Mouse (Mus musculus) Patski (cell line): Measurements from ENCODE around the gene Tubb4a. TPM values are rescaled to one million over a fixed set of nuclear protein-coding genes. Genes with fewer than 3 reads are reported as not detected.
"Not testable (repeated sequence)": the region's sequence is repeated elsewhere in the genome, so short reads cannot be mapped to it uniquely, and the experiment has no call there.

Experiments used
- ATAC-seq: fragments of 100-300 bp; one replicate; pipeline ENCODE4 v1.8.0; 2021
- CTCF ChIA-PET: fragments of 350-600 bp; sonication (Branson Sonifier 250); formaldehyde crosslinking; loops from one replicate; lab custom pipeline; 2022; ENCODE audit warnings: inconsistent platforms; lab: Charles Lee
- POLR2A ChIA-PET: fragments of 350-600 bp; sonication (Branson Sonifier 250); formaldehyde crosslinking; loops from one replicate; lab custom pipeline; 2022; ENCODE audit warnings: antibody characterized with exemption, inconsistent platforms; lab: Charles Lee
- DNase-seq: peaks from one replicate; pipeline ENCODE4 v3.0.0-alpha.2; 2011; ENCODE audit warnings: low read depth, low spot score
- H3K27me3 ChIP-seq: fragments of 371-371 bp; one replicate; pipeline ENCODE4 v1.5.1; 2021
- CTCF ChIP-seq: fragments of 100-300 bp; IDR thresholded peaks from one replicate; pipeline ENCODE4 v1.5.1; 2021
- in situ Hi-C: fragments of 300-500 bp; cut with MboI; formaldehyde crosslinking; loops from 3 replicates; pipeline ENCODE4 v1.11.1; 2018; ENCODE audit warnings: low pct_unique_long_range_greater_than_20kb, mixed read lengths
- polyA plus RNA-seq: library from polyadenylated mRNA; unstranded; gene quantifications from one replicate; pipeline ENCODE4 v1.2.3, GENCODE M21; 2021

Tubb4a gene
- polyA plus RNA-seq, 1 experiment from 2014 or later = 0.10 TPM

DNA sequence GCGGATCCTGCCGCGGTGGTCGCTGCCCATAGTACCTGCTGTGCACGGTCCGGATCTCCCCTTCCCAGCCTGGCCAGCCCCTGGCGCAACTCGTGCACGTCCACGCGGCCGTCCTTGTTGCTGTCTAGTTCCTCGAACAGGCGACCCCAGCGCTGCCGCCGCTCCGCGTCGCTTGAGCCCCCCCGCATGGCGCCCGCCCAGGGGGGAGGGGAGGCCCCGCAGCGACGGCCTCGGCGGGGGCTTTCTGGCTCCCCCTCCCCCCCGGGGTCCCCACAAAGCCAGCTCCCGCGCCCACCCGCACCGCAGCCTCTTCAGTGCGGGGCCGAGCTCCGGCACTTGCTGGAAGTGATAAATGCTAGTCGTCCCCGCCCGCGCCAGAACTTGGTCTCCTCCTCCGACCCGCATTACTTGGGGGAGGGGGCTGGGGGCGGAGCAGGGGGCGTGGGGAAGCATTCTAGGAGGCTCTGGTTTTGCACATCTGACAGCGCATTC is 28.1 kb downstream of the Tubb4a start, which contains the start of gene Slc25a23:
TSS of gene Slc25a23 (minus strand) at position 378 of the 492 bp plus-strand sequence.
- ChIA-PET POLR2A (no interaction called here), CTCF (no interaction called here)
- DNase-seq = peak; percentile 30

DNA sequence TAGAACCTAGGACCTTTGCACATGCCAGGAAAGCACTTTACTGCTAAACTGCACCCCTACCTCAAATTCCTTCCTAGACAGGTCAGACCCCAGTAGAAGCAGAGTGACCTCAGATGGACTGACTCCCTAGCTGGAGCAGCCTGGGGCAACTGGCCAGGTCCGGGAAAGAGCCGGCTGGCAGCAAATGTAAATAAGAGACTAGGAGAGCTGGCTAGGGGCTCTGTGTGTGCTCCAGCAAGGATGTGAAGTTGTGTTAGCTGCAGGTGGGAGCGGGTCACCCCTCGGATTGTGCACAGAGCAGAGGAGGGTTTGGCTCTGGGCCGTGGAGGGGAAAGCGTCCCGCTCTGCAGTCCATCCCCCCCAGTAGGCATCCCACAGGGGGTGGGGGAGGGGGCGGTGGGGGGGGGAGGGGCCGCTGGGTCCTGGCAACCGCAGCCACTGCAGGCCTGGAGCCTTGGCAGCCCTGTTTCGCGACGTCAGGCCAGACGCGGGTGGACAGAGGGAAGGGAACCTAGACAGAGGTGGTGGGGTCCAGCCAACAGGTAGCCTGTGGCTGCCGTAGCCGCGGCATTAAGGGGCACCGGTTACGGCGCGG is 28.6 kb downstream of the Tubb4a start, which contains the start of gene Crb3:
TSS of gene Crb3 (plus strand) at position 215 of the 595 bp plus-strand sequence.
- DNase-seq (no peak), ATAC-seq (no peak)
- TF ChIP-seq CTCF = no peak
- CTCF ChIA-PET = no interaction called here
- POLR2A ChIA-PET = no interaction called here
- in situ Hi-C loops = no loop called here
- H3K27me3 ChIP-seq = no peaks in the 10 kb centered on the region

More for the DNA sequence above, 28.1 kb downstream of the Tubb4a start, which contains the start of gene Slc25a23:
- no peaks in the 10 kb centered on the region for H3K27me3 ChIP-seq
- TF ChIP-seq CTCF = no peak
- in situ Hi-C loops = no loop called here
- ATAC-seq = peak; percentile 50

DNA sequence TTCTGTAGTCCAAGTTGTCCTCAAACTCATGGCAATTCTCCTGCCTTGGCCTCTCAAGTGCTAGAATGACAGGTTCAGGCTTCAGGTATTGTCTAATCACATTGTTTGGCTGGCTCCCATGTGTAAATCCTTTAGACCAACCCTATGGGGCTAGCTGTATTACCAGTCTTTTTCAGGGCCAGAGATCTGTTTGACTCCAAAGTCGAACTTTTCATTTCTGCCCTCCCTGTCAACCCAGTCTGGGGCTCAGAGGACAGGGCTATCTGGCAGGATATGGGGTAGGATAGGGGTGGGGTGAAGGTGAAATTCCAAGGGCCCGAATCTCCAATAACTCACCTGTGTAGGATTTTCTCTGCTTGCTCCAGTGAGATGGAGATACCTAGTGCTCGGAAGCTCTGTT is 31.3 kb downstream of the Tubb4a start:
- TF ChIP-seq CTCF = no peak
- POLR2A ChIA-PET = interaction anchor here (0.7 to 1.0 kb wide), 2 partner anchors 26 to 236 kb away, joined by 4 to 5 read pairs; no protein-coding TSS in a partner anchor
- no peak for DNase-seq
- CTCF ChIA-PET = interaction anchor here (1.5 kb wide), 1 partner anchor 25 kb away, joined by 3 read pairs; the partner anchor contains the start of gene Khsrp
- H3K27me3 ChIP-seq = no peaks in the 10 kb centered on the region
- no peak for ATAC-seq
- in situ Hi-C loops = no loop called here

DNA sequence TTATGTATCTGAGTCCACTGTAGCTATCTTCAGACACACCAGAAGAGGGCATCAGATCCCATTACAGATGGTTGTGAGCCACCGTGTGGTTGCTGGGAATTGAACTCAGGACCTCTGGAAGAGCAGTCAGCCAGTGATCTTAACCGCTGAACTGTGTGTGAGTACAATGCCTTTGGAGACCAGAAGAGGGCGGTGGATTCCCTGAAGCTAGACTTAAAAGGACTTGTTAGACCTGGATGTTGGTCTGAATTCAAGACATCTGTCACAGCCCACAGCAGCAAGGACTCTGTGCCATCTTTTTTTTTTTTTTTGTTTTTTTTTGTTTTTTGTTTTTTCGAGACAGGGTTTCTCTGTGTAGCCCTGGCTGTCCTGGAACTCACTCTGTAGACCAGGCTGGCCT is 35.9 kb downstream of the Tubb4a start:
- CTCF ChIA-PET = interaction anchor here (0.7 kb wide), 1 partner anchor 174 kb away, joined by 4 read pairs; no protein-coding TSS in a partner anchor
- ATAC-seq, POLR2A ChIA-PET: not testable (repeated sequence)

DNA sequence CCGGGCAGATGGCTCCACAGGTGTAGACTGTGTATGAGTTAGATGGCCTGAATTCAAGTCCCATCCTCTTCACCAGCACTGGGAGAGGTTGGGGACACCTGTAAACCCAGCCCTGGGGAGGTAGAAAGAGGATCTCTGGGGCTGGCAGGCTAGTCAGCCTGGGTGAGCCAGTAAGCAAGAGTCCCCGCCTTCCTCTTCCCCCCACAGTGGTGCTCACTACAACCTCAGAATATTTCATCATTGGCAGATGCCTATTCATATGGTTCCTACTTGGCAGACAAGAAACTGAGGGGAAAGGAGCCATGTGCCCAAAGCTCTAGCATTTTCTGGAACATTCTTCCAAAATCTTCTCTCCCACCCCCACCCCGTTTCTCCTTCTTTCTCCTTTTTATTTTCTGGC is 38.8 kb downstream of the Tubb4a start:
- CTCF ChIA-PET = interaction anchor here (1.3 kb wide), 1 partner anchor 9 kb away, joined by 6 read pairs; no protein-coding TSS in a partner anchor
- ATAC-seq = no peak
- DNase-seq = no peak
- TF ChIP-seq CTCF = no peak
- POLR2A ChIA-PET = no interaction called here
- in situ Hi-C loops = no loop called here
- H3K27me3 ChIP-seq = no peaks in the 10 kb centered on the region

More for the DNA sequence above, 35.9 kb downstream of the Tubb4a start:
- in situ Hi-C loops, H3K27me3 ChIP-seq, DNase-seq: not testable (repeated sequence)

DNA sequence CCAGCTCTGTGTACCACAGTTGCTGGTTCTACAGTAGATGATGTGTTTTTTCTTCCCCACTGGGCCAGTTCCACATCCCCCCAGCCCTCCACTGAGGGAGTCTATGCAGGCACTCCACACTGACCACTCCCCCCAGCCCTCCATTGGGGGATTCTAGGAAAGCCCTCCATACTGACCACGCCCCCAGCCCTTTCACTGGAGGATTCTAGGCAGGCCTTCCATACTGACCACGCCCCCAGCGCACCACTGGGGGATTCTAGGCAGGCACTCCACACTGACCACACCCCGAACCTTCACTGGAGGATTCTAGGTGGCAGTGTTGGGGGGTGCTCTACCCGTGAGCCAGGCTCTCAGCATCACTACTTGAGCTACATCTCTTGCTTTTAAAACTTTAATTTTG is 40.2 kb downstream of the Tubb4a start:
- ATAC-seq = no peak
- ChIA-PET CTCF (no interaction called here), POLR2A (no interaction called here)
- no peaks in the 10 kb centered on the region for H3K27me3 ChIP-seq
- in situ Hi-C loops = no loop called here
- TF ChIP-seq CTCF = no peak
- no peak for DNase-seq

DNA sequence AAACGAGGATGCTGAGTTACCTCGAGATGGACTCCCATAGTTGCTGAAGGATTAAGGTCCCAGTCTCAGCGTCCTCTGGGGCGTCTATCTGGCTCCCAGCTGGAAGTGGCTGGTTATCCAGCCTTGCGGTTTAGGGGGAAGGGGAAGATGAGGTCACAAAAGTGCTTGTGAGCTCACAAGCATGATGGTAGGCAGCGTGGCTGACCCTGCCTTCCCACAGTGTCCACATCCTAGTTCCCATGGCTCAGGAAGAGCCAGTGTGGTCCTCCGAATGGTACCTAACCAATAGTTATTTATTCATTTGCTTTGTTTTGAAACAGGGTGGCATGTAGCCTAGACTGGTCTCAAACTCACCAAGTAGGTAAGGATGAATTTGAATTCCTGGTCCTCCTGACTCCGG is 46.0 kb downstream of the Tubb4a start, which contains the start of gene Slc25a41:
TSS of gene Slc25a41 (minus strand) at position 101 of the 400 bp plus-strand sequence.
- ChIA-PET CTCF (no interaction called here), POLR2A (no interaction called here)
- H3K27me3 ChIP-seq = no peaks in the 10 kb centered on the region
- TF ChIP-seq CTCF = no peak
- in situ Hi-C loops = no loop called here
- ATAC-seq (no peak), DNase-seq (no peak)

DNA sequence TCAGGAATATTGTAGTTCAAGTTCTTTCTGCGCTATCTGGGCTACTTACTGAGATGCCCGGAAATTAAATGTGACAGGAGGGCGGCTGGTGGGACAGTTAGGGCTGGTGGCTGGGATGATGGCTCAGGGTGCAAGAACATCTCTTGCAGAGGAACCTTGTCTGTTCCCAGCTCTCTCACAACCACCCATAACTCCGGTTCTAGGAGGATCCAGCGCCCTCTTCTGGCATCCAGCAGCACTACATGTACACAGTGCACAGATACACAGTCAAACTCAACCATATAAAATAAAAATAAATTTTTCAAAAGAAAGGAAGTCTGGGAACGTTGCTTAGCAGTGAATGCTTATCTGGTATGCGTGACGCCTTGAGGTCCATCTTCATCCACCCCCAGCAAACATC is 48.6 kb downstream of the Tubb4a start:
- DNase-seq = no peak
- no peak for ATAC-seq
- in situ Hi-C loops = no loop called here

DNA sequence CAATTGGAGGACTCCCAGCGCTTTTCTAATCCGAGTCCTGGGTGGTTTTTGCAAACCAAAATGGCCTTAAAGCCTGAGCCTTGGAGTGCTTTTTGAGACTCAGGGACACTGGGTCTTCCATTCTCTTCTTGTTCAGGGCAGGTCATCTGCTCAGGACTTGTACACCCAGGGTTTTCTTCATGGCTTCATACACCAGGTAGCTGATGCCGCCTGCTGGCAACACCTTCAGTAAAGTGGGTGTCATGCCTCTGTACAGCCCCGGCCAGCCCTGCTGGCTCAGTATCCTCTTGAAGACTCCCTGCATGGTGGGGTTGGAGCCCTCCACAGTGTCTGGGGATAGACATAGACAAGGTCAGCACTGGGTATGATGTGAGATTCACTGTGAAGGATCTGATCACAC is 54.7 kb downstream of the Tubb4a start:
- ATAC-seq (no peak), DNase-seq (no peak)
- no peak for TF ChIP-seq CTCF
- POLR2A ChIA-PET = interaction anchor here (1.0 kb wide), 1 partner anchor 11 kb away, joined by 3 read pairs; no protein-coding TSS in a partner anchor
- no peaks in the 10 kb centered on the region for H3K27me3 ChIP-seq
- in situ Hi-C loops = no loop called here
- CTCF ChIA-PET = interaction anchor here (2.9 kb wide), 1 partner anchor 11 kb away, joined by 13 read pairs; no protein-coding TSS in a partner anchor

More for the DNA sequence above, 48.6 kb downstream of the Tubb4a start:
- POLR2A ChIA-PET = no interaction called here
- H3K27me3 ChIP-seq = no peaks in the 10 kb centered on the region
- no peak for TF ChIP-seq CTCF
- CTCF ChIA-PET = interaction anchor here (1.2 kb wide), 1 partner anchor 10 kb away, joined by 6 read pairs; no protein-coding TSS in a partner anchor

DNA sequence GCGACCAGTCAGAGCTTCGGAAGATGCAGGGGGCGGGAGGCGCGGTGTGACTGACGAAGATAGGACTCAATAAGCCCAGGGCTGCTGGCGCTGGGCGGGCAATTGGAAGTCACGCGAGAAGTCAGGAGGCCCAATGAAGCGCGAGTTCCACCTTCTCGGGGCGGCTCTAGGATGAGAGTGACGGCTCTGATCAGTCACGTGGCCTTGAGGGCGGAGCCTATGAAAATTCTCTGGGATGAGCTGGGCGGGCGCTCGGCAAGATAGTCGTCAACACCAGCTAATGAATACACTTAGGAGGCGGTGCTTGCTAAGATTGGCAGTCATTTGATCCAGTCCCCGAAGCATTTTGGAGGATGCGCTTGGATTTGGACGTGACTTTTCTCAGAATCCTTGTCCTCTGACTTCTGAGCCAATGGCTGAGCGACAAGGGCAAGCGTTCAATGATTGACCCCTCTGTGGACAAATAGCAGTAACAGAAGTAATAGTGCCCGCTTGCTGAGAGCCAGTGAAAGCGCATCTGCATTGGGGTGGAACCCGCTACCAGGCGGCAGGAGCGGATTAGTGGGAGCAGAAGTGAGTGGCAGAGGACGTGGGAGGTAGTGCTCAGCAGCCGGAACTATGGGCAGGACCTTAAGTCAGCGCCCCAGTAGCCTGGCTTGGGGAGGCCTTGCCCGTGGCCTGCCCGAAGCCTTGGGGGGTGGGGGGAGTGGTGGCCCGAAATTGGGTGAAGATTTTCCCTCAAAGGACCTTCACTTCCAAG is 55.7 kb downstream of the Tubb4a start:
- ATAC-seq = peak; percentile 98
- ChIA-PET POLR2A (interaction anchor here (1.0 to 1.1 kb wide), 2 partner anchors 12 to 215 kb away, joined by 3 read pairs; no protein-coding TSS in a partner anchor), CTCF (interaction anchor here (1.2 to 2.9 kb wide), 3 partner anchors 12 to 29 kb away, joined by 3 to 13 read pairs (median 5); no protein-coding TSS in a partner anchor)
- no peaks in the 10 kb centered on the region for H3K27me3 ChIP-seq
- DNase-seq = peak; percentile 99
- TF ChIP-seq CTCF = no peak
- in situ Hi-C loops = no loop called here
